Mouse (Mus musculus): ENCODE results near the gene 3110082I17Rik. TPM values are rescaled to one million over a fixed set of nuclear protein-coding genes. Genes with fewer than 3 reads are reported as not detected.
"Not testable (repeated sequence)": the region's sequence is repeated elsewhere in the genome, so short reads cannot be mapped to it uniquely, and the experiment has no call there.

The 3110082I17Rik gene
- polyA plus RNA-seq, 1 experiment, result 8.7 TPM

DNA sequence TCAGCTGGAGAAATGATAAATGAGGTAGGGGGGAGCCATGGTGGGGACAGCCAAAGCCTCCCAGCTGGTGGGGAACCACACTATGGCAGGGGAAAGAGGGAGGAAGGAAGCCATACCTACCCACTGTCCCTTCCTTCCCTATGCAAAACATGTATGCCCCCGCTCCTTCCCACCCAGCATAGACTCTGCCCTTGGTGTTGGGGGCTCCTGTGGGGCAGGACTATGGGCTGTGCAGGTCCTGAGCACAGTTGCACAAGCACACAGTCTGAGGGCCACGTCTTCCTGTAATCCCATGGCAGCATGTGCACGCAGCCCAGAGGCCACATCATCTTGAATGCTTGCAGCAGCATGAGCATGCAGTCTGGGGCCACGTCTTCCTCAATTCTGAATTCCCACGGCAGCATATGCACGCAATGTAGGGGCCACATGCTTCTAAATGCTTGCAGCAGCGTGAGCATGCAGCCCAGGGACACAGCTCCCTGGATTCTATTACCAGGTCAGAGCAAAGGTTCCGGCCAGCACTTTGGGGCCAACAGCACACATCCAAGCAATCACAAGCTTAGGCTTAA, 56.6 kb downstream of the 3110082I17Rik start:
- no peak for DNase-seq (ENCODE audit: low read depth, low spot score)

DNA sequence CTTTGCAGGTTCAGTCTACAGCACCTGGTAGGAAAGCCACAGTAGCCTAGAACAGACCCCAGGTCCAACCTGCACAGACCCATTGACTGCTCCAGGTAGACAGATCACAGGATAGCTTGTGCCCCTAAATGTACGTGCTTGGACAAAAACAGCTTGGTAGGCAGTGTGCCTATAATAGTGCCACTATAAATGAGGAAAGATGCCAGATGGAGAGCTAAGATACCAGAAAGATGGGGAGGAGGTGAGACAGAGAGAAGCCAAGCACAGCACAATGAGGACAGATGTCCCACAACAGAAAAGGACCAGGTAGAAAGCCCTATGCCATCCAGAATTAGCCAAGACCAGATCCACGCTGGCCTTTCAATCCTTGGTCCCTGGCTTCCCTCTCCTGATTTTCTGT, 58.2 kb downstream of the 3110082I17Rik start:
- DNase-seq (ENCODE audit: low read depth, low spot score), result no peak
- 99% methylated on average over 2 of the region's 2 CpGs for WGBS

More for the DNA sequence above, 56.6 kb downstream of the 3110082I17Rik start:
- 87% methylated on average over 8 of the region's 8 CpGs for WGBS

DNA sequence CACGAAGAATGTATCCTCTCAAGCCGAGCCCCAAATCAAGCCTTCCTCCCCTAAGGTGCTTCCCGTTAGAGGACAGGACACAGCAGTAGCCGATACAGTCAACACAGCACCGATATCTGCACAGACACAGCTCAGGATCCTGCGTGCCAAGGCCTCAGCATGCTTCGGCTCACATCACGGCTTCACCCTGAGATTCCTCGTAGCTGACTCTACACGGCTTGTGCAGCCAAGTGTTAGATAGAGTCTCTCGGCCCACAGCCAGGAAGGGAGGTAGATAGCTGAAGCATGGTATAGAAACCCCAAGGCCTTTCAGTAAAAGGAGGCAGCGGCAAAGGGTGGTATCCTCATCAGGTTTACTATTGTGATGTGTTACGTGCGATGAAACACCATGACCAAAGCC, 60.3 kb downstream of the 3110082I17Rik start:
- 88% methylated on average over 14 of the region's 14 CpGs for WGBS
- DNase-seq (ENCODE audit: low read depth, low spot score), result no peak

DNA sequence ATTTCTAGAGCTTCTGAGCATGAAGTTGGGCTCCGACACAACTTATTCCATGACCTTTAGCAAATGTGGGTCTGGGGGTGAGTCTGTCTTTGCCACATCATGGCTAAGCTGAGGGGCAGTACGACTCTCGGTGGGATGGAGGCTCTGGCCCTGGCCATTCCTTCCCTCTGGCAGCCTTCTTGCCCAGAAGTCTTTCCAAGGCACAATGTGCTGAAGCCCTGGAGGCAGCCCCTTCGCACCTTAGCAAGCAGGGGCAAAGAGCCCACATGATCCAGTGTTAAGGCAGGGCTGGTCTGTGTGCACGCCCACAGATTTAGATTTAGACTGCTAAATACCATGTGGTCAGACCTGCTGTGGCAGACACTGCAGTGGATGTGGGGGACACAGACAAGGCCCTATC, 61.5 kb downstream of the 3110082I17Rik start:
- no peak for DNase-seq (ENCODE audit: low read depth, low spot score)
- 64% methylated on average over 5 of the region's 5 CpGs for WGBS

DNA sequence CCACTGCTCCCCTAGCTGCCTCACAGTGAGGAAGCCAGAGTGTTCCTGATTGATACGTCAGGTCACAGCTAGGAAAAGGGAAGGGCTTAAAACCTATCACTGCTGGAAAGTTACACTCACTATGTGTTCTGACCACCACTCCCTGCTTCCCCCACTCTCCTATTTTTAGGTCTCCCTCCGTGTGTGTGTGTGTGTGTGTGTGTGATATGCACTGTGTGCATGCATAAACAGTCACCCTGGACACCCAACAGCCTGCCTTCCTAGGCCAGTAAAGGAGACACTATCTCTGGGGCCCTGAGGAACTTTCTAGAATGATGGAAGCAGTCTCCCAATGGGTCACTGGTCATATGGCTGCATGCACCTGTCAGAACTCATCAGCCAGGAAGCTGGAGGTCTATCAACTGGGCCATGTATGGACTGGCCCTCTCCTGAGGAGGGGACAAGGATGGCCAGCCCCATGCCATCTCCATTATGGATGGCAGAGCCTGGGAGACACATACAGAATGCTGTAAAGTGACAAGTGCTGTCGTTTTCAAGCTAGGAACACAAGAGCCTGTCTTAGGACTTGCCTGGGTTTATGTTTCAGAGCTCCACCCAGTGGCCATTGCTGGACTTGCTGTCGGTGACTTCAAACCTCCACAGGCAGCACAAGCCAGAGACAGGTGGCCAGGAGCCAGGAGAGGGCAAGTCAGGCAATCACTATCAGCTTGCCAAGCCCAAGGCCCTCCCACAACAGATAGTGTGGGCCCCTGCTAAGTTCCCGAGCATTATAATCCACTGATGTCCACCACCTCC, 62.2 kb downstream of the 3110082I17Rik start:
- 34% methylated on average over 5 of the region's 5 CpGs for WGBS
- peak; percentile 89 for DNase-seq (ENCODE audit: low read depth, low spot score)

DNA sequence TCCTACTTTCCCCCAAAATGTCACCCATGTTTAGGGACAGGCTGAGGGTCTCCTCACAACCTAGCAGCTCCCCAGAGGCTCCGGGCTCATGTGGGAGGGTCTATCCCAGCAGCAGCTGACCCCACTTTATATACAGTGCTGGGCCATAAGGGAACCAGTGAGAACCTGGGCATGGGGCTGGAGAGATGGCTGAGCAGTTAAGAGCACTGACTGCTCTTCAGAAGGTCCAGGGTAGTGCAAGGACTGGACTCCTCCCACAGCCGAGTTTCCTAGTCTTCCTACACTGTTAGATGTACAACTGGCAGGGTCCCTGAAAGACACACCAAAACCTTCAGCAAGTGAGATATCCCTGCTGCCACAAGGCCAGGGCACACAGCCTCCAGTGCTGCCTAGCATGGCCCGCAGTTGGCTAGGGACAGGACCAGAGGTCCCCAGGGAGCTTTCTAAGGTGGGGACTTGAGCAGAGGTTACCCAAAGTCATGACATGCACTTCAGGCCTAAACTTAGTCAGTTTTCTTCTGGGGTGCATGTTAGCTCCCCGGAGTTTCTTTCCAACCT, 62.9 kb downstream of the 3110082I17Rik start:
- 85% methylated on average over 4 of the region's 4 CpGs for WGBS
- no peak for DNase-seq (ENCODE audit: low read depth, low spot score)

DNA sequence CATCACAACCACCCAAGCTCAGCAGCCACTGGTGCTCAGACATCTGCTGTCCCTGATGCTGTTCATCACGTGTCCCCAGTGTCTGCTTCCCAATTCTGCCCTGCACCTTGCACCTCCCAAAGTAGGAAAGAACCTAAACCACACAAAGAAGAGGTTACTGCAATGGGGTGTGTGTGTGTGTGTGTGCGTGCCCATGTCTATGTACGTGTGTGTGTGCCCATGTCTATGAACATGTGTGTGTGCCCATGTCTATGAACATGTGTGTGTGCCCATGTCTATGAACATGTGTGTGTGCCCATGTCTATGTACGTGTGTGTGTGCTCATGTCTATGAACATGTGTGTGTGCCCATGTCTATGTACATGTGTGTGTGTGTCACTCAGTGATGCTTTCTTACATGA, 64.8 kb downstream of the 3110082I17Rik start:
- no peak for DNase-seq (ENCODE audit: low read depth, low spot score)
- 85% methylated on average over 4 of the region's 4 CpGs for WGBS

DNA sequence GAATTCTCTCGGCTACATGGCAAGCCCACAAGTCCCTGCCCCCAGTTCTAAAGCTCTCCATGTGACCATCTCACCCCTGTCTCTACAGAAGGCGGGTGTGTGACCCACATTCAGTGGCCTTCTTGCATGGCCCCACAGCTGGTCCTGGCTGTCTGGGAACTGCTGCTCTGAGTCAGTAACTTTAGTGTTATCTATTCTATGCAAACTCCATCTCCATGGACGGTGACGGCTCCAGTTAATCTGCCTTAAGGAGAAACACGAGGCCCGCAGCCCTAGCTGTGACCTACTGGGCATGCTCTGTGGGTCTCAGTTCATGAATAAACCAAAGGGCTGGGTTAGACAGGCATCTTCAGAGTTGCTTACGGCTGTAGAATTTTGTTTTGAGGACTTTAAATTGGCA, 65.9 kb downstream of the 3110082I17Rik start:
- 82% methylated on average over 7 of the region's 7 CpGs for WGBS

DNA sequence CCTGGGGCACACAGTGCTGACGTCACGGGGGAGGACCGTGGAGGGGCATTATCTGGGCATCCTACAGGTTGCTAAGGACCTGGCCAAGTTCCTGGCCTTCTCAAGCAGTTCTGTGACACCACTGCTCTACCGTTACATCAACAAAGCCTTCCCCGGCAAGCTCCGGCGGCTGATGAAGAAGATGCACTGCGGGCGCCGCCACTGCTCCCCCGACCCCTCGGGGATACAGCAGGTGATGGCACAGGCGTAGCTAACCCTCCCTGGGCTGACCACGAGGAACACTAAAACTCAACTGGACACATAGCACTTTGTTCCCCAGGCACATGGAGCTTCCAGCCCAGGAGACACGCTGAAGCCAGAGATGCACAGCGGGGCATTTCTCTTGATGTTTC, 67.1 kb downstream of the 3110082I17Rik start:
- DNase-seq (ENCODE audit: low read depth, low spot score), result no peak
- WGBS, result 92% methylated on average over 16 of the region's 16 CpGs

More for the DNA sequence above, 65.9 kb downstream of the 3110082I17Rik start:
- no peak for DNase-seq (ENCODE audit: low read depth, low spot score)

DNA sequence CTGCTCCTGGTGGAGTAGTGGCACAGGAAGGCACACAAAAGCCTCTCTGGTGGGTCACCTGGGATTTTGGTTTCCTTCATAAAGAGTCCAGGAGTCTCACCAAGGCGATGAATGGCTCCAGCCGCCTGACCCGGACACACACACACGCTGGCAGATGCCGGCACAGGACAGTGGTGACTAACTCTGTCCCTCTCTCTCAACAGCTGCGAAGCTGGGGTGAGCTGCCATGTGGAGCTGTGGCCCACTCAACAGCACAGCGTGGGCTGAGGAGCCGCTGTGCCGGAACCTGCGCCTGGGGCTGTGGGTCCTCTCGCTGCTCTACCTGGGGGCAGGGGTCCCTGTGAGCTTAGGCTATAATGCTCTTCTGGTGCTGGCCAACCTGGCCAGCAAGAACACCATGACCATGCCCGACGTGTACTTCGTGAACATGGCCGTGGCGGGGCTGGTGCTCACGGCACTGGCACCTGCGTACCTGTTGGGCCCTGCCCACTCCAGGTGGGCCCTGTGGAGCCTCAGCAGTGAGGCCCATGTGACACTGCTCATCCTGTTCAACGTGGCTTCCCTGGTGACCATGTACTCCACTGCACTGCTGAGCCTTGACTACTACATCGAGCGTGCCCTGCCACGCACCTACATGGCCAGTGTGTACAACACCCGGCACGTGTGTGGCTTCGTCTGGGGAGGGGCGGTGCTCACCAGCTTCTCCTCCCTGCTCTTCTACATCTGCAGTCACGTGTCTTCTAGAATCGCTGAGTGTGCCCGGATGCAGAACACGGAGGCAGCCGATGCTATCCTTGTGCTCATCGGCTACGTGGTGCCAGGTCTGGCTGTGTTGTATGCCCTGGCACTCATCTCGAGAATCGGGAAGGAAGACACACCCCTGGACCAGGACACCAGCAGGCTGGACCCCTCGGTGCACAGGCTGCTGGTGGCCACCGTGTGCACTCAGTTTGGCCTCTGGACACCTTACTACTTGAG, 67.8 kb downstream of the 3110082I17Rik start:
- DNase-seq (ENCODE audit: low read depth, low spot score), result no peak
- 92% methylated on average over 37 of the region's 37 CpGs for WGBS

DNA sequence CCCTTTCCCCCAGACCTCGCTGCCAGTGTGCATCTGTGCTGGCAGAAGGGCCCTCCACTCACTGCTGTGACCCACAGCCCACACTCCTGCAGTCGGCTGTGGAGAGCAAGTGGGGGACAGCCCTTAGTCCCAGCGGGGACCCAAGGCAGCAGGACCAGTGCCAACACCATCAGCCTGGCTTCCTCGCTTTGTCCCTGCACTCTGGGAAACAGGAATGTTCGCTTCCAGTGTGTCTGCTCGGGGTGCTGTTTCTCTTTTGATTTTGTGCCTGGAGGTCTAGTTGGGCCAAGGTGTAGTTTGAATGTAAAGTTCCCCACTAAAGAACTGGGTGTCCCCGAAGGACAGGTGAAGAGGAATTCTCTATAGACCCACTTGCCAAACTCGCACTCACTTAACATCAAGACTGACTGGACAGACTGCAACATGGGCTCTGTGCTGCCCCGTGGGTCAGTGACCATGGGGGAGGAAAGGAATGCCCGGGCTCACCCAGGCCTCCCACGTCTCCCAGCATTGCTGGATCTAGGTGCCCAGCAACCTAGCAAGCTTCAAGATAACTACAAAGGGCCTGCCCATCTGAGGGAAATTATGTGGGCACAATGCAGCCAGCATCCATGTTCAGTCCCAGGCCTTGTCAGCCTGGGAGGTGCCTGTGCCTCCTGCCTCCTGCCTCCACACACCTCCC, 68.9 kb downstream of the 3110082I17Rik start:
- DNase-seq (ENCODE audit: low read depth, low spot score), result no peak
- WGBS, result 85% methylated on average over 11 of the region's 11 CpGs

DNA sequence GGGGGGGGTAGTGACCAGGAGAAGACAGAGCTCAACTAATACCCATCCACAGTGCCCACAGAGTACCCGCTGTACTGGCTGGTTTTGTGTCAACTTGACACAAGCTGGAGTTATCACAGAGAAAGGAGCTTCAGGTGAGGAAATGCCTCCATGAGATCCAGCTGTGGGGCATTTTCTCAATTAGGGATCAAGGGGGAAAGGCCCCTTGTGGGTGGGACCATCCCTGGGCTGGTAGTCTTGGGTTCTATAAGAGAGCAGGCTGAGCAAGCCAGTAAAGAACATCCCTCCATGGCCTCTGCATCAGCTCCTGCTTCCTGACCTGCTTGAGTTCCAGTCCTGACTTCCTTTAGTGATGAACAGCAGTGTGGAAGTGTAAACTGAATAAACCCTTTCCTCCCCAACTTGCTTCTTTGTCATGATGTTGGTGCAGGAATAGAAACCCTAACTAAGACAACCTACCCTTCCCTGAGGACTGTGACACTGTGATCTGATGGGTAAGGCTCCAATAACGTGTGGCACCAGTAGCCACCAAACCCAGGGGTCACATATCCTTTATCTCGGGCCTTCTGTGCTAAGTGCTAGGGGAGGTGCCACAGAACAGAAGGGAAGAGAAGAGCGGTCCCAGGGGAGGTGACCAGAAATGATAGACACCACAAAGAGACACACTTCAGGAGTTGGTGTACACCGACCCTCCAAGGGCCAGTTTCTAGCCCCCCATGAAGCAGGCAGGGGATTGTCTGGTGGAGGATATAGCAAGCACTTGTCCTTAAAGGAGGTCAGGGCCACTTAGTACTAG, 69.8 kb downstream of the 3110082I17Rik start:
- not testable (repeated sequence) for DNase-seq (ENCODE audit: low read depth, low spot score)
- 86% methylated on average over 5 of the region's 5 CpGs for WGBS

DNA sequence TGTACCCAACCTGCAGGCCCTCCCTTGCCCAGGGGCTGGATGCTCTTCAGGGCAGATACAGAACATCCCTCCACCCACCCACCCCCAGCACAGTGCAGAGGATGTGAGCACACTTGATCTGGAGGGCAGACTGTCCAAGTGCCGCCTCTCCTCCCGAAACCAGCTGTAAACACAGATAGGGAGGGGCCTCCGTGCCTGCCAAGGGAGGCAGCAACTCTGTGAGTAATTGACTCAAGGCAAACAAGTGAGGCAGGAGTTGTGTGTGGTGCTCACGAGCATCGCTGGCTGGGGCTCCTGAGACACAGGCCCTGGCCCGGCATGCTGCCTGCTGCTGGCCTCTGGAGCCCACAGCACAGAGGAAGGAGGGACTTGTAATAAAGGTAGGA, 70.7 kb downstream of the 3110082I17Rik start:
- 5% methylated on average over 6 of the region's 6 CpGs for WGBS
- no peak for DNase-seq (ENCODE audit: low read depth, low spot score)

DNA sequence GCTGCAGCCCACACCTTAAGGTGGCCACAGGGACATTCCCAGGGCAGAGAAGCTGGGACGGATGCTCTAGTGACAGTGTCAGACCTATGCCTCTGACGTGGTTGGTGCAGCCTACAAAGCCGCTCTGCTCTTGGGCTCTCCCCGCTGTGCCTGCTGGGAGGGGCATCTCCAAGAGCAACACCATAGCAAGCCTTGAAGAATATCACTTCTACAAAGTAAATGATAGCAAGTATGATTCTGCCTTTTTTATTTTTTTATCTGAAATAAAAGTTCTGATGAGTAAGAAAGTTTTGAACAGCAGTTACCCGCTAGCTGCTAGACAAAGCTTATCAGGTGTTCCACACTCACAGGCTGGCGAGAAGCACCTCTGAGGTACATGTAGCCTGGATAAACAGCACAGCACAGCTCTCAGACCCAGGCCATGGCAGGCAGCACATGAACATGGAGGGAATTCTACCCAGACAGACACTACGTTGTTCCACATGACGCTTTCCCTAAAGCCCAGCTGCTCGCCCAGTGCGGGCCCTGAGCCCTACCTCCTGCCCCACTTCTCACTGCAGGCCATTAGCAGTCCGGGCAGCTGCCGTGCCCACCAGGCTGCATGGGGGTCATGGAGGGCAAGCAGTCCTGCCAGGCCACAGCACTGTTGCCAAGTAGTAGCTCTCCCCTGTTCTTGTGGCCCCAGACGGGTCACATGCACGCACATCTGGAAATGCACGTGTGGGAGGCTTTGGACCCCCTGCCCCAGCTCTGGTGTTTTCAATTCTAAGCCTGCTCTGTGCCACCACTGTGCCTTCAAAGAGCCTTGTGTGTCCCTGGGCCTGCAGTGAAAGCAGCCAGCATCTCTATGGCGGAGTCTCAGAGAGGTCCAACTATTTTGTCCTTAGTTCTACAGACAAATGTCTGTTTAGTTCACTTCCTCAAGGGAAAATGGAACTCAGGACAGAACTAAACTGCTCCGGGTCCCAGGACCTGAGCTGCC, 71.3 kb downstream of the 3110082I17Rik start:
- WGBS, result 73% methylated on average over 17 of the region's 17 CpGs
- no peak for DNase-seq (ENCODE audit: low read depth, low spot score)

DNA sequence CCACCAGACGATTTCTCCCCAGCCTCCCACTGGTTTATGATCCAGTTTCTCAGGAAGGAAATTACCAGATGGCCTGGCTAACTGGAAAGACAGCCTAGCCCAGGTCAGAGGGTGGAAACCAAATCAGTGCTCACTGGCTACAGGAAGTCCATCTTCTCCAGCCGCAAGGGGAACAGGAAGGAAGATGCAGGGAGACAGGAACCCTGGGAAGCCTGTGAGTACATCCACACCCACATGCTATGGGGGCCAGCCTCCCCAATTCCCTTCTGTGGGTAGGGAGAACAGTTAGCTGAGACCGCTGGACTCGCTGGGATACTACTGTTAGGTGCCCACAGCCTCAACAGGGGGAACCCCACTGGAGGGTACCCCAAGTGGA, 72.1 kb downstream of the 3110082I17Rik start:
- WGBS, result 59% methylated on average over 4 of the region's 4 CpGs

DNA sequence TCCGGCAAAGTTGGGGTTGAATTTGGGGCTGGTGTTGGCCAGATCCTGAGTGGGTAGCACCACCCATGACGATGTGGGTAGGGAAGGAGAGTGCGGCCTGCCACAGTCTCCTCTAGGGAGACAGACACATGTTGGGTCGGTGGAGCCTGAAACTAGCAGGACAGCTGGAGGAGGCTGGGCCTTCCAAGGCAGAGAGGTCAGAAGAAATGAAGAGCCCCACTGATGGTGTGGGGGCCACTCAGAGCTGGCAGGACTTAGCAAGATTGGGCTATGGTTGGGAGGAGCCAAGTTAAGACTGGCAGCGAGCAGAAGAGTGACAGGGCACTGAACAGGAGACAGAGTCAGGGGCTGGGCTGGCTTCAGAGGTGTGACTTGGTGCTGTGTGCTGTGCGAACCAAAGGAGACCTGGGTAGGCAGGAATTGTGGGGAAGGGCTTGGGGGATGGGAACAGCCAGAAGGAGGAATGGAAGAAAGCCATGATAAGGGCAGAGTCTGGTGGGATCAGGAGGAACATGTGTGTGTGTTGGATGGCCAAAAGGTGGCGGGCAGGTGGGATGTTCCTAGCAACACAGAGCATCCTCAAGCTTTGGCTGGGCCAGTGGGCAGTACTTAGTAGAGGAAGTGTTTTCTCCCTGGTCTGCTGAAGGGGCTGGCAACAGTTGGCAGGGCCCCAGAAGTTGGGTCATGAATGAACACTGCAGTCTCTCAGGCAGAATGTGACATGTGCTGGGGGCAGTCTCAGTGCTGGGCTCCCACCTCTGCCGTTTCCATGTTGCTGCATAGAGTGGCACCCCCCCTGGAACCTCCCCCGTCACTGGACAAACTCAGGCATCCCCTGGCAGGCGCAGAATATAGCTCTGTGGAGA, 72.8 kb downstream of the 3110082I17Rik start:
- WGBS, result 84% methylated on average over 10 of the region's 10 CpGs
- DNase-seq (ENCODE audit: low read depth, low spot score), result no peak

More for the DNA sequence above, 72.1 kb downstream of the 3110082I17Rik start:
- no peak for DNase-seq (ENCODE audit: low read depth, low spot score)

DNA sequence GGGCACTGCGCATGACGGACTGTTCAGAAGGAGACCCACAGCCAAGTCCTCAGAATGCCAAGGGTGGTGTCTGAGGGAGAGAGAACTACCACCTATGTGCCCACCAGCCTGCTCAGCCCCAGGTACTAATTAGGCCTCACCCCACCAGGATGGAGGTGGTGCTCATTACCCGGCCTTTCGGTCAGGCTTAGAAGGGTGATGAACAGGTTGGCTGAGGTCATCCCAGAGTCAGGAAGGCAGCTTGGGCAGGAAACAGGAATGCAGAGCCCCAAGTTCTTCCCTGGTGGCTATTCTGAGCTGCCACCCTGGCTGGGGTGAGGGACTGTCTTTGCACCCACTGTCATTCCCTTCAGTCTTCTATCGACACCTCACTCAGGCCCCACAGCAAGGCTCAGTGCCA, 74.3 kb downstream of the 3110082I17Rik start:
- 98% methylated on average over 5 of the region's 5 CpGs for WGBS

More for the DNA sequence above, 74.3 kb downstream of the 3110082I17Rik start:
- no peak for DNase-seq (ENCODE audit: low read depth, low spot score)
